Mouse (Mus musculus): Measurements from ENCODE around the gene Cand1. TPM values are rescaled to one million over a fixed set of nuclear protein-coding genes. Genes with fewer than 3 reads are reported as not detected.

The Cand1 gene
- polyA plus RNA-seq (2012; ENCODE audit: insufficient read depth, insufficient read length, missing spikeins): 12.2 and 25.1 TPM in 2 replicates

- Histone ChIP-seq H3K4me1 (ENCODE audit: control insufficient read depth, insufficient read depth, insufficient read length, low read length) (peaks cover 8% of the 10 kb centered on the region; the same call in 1 of the 2 replicates), H3K27ac (replicated peaks; ENCODE audit: low read depth, low read length) (peak within 1 kb of the TSS; percentile 98), H3K4me3 (ENCODE audit: insufficient read depth, low read depth, low read length) (peak within 1 kb of the TSS; percentile 98)
These were observed at the start of gene Cand1 for GRCm38 (mm10) chr10:119239969-119240721. Cand1 (minus strand) TSS chr10:119240055.

GRCm38 (mm10) chr10:119278871-119279270, 39.0 kb upstream of the Cand1 start:
- Histone ChIP-seq H3K4me1 (ENCODE audit: control insufficient read depth, insufficient read depth, insufficient read length, low read length) (no peaks in the 10 kb centered on the region), H3K27ac (replicated peaks; ENCODE audit: low read depth, low read length) (no peak overlapping the region), H3K4me3 (ENCODE audit: insufficient read depth, low read depth, low read length) (no peak overlapping the region)

- no peak overlapping the region for H3K27ac ChIP-seq (replicated peaks; ENCODE audit: low read depth, low read length)
- no peak overlapping the region for H3K4me3 ChIP-seq (ENCODE audit: insufficient read depth, low read depth, low read length)
- H3K4me1 ChIP-seq (ENCODE audit: control insufficient read depth, insufficient read depth, insufficient read length, low read length): no peaks in the 10 kb centered on the region
These were observed 34.5 kb upstream of the Cand1 start for GRCm38 (mm10) chr10:119274333-119274732.

GRCm38 (mm10) chr10:119272536-119272935, 32.7 kb upstream of the Cand1 start:
- Histone ChIP-seq H3K27ac (replicated peaks; ENCODE audit: low read depth, low read length) (no peak overlapping the region), H3K4me3 (ENCODE audit: insufficient read depth, low read depth, low read length) (no peak overlapping the region), H3K4me1 (ENCODE audit: control insufficient read depth, insufficient read depth, insufficient read length, low read length) (no peaks in the 10 kb centered on the region)

GRCm38 (mm10) chr10:119272005-119272404, 32.1 kb upstream of the Cand1 start:
- Histone ChIP-seq H3K4me3 (ENCODE audit: insufficient read depth, low read depth, low read length) (no peak overlapping the region), H3K27ac (replicated peaks; ENCODE audit: low read depth, low read length) (no peak overlapping the region), H3K4me1 (ENCODE audit: control insufficient read depth, insufficient read depth, insufficient read length, low read length) (no peaks in the 10 kb centered on the region)

GRCm38 (mm10) chr10:119271101-119271500, 31.2 kb upstream of the Cand1 start:
- H3K27ac ChIP-seq (replicated peaks; ENCODE audit: low read depth, low read length): no peak overlapping the region
- H3K4me1 ChIP-seq (ENCODE audit: control insufficient read depth, insufficient read depth, insufficient read length, low read length): no peaks in the 10 kb centered on the region
- H3K4me3 ChIP-seq (ENCODE audit: insufficient read depth, low read depth, low read length): no peak overlapping the region

- Histone ChIP-seq H3K4me1 (ENCODE audit: control insufficient read depth, insufficient read depth, insufficient read length, low read length) (no peaks in the 10 kb centered on the region), H3K27ac (replicated peaks; ENCODE audit: low read depth, low read length) (no peak overlapping the region), H3K4me3 (ENCODE audit: insufficient read depth, low read depth, low read length) (no peak overlapping the region)
These were observed 30.6 kb upstream of the Cand1 start for GRCm38 (mm10) chr10:119270384-119270985.

- H3K4me1 ChIP-seq (ENCODE audit: control insufficient read depth, insufficient read depth, insufficient read length, low read length): no peaks in the 10 kb centered on the region
- no peak overlapping the region for H3K4me3 ChIP-seq (ENCODE audit: insufficient read depth, low read depth, low read length)
- H3K27ac ChIP-seq (replicated peaks; ENCODE audit: low read depth, low read length): no peak overlapping the region
These were observed 24.9 kb upstream of the Cand1 start for GRCm38 (mm10) chr10:119264761-119265160.

- Histone ChIP-seq H3K27ac (replicated peaks; ENCODE audit: low read depth, low read length) (no peak overlapping the region), H3K4me3 (ENCODE audit: insufficient read depth, low read depth, low read length) (no peak overlapping the region), H3K4me1 (ENCODE audit: control insufficient read depth, insufficient read depth, insufficient read length, low read length) (no peaks in the 10 kb centered on the region)
These were observed 23.0 kb upstream of the Cand1 start for GRCm38 (mm10) chr10:119262821-119263220.

GRCm38 (mm10) chr10:119257876-119258275, 18.0 kb upstream of the Cand1 start:
- no peak overlapping the region for H3K4me3 ChIP-seq (ENCODE audit: insufficient read depth, low read depth, low read length)
- no peak overlapping the region for H3K27ac ChIP-seq (replicated peaks; ENCODE audit: low read depth, low read length)

GRCm38 (mm10) chr10:119244146-119244545, 4.3 kb upstream of the Cand1 start:
- H3K4me3 ChIP-seq (ENCODE audit: insufficient read depth, low read depth, low read length): no peak overlapping the region
- H3K4me1 ChIP-seq (ENCODE audit: control insufficient read depth, insufficient read depth, insufficient read length, low read length): 0 out of 2 replicates have a peak, but pooled peaks cover 2% of the 10 kb centered on the region
- H3K27ac ChIP-seq (replicated peaks; ENCODE audit: low read depth, low read length): no peak overlapping the region

More at GRCm38 (mm10) chr10:119257876-119258275, 18.0 kb upstream of the Cand1 start:
- H3K4me1 ChIP-seq (ENCODE audit: control insufficient read depth, insufficient read depth, insufficient read length, low read length): no peaks in the 10 kb centered on the region

GRCm38 (mm10) chr10:119240722-119241089, 851 bp upstream of the Cand1 start:
- Histone ChIP-seq H3K4me1 (ENCODE audit: control insufficient read depth, insufficient read depth, insufficient read length, low read length) (peaks cover 8% of the 10 kb centered on the region; the same call in 1 of the 2 replicates), H3K27ac (replicated peaks; ENCODE audit: low read depth, low read length) (peak overlapping the region; percentile 61), H3K4me3 (ENCODE audit: insufficient read depth, low read depth, low read length) (peak overlapping the region; percentile 75)

GRCm38 (mm10) chr10:119239633-119239968, 254 bp downstream of the Cand1 start:
- Histone ChIP-seq H3K27ac (replicated peaks; ENCODE audit: low read depth, low read length) (peak overlapping the region; percentile 86), H3K4me3 (ENCODE audit: insufficient read depth, low read depth, low read length) (peak overlapping the region; percentile 98), H3K4me1 (ENCODE audit: control insufficient read depth, insufficient read depth, insufficient read length, low read length) (peaks cover 8% of the 10 kb centered on the region; the same call in 1 of the 2 replicates)

- peak overlapping the region; percentile 86 for H3K27ac ChIP-seq (replicated peaks; ENCODE audit: low read depth, low read length)
- H3K4me1 ChIP-seq (ENCODE audit: control insufficient read depth, insufficient read depth, insufficient read length, low read length): peaks cover 8% of the 10 kb centered on the region; the same call in 1 of the 2 replicates
- H3K4me3 ChIP-seq (ENCODE audit: insufficient read depth, low read depth, low read length): peak overlapping the region; percentile 98
These were observed 747 bp downstream of the Cand1 start for GRCm38 (mm10) chr10:119238985-119239631.

- Histone ChIP-seq H3K4me3 (ENCODE audit: insufficient read depth, low read depth, low read length) (no peak overlapping the region), H3K4me1 (ENCODE audit: control insufficient read depth, insufficient read depth, insufficient read length, low read length) (peaks cover 14% of the 10 kb centered on the region), H3K27ac (replicated peaks; ENCODE audit: low read depth, low read length) (no peak overlapping the region)
These were observed 8.3 kb downstream of the Cand1 start for GRCm38 (mm10) chr10:119231526-119231925.
